Mouse (Mus musculus) left cerebral cortex, adult 11 months (tissue): ENCODE results near the gene Nlrp6.
"Not testable (repeated sequence)": the region's sequence is repeated elsewhere in the genome, so short reads cannot be mapped to it uniquely, and the experiment has no call there.

ENCODE experiments used
- DNase-seq: peaks from one replicate; pipeline ENCODE4 v3.0.0; 2022; ENCODE audit warnings: low spot score

Nlrp6 gene

GRCm38 (mm10) chr7:140949824-140950530 lies 29.3 kb downstream of the Nlrp6 start, which contains the start of gene Ifitm5:
Gene Ifitm5, minus strand, starts transcription at chr7:140950291.
- no peak for DNase-seq

- no peak for DNase-seq
These were observed 30.3 kb downstream of the Nlrp6 start for GRCm38 (mm10) chr7:140951051-140951450.

- no peak for DNase-seq
These were observed 31.1 kb downstream of the Nlrp6 start for GRCm38 (mm10) chr7:140951765-140952164.

DNA sequence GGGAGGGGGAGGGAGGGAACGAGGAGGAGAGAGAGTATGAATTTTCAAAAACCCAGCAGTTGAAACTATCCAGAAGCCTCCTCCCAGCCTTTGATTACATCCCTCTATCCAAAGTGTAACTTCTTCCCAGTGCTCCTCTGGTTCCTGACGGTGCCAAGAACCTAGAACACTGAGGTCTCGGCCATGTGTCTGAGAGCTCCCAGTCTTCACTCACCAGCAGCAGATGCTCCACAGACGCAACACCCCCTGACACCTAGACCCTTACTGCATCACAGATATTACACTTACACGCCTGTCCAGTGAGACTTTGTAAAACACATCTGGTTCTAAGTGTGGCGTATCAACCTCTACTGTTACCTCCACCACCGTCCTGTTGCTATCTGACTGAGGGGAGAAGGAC lies 31.7 kb downstream of the Nlrp6 start:
- DNase-seq, result no peak

DNA sequence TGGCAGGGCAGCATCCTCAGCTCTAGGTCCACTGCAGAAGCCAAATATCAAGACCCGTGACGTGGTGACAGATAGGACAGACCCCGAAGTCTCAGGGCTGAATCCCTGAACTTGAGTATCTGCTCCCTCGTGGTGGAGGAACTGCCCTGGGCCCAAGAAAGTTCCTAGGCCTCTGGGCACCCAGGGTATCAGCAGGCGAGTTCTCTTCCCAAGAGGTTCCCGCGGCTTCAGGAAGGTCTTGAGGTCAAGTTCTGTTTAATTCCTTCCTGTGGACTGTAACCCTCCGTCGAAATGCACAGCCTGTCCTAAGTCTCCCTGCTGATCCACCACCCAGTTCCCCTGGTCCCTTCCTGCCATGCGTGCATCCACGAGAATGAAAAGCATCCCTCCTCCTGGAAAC lies 32.4 kb downstream of the Nlrp6 start:
- DNase-seq, result no peak

DNA sequence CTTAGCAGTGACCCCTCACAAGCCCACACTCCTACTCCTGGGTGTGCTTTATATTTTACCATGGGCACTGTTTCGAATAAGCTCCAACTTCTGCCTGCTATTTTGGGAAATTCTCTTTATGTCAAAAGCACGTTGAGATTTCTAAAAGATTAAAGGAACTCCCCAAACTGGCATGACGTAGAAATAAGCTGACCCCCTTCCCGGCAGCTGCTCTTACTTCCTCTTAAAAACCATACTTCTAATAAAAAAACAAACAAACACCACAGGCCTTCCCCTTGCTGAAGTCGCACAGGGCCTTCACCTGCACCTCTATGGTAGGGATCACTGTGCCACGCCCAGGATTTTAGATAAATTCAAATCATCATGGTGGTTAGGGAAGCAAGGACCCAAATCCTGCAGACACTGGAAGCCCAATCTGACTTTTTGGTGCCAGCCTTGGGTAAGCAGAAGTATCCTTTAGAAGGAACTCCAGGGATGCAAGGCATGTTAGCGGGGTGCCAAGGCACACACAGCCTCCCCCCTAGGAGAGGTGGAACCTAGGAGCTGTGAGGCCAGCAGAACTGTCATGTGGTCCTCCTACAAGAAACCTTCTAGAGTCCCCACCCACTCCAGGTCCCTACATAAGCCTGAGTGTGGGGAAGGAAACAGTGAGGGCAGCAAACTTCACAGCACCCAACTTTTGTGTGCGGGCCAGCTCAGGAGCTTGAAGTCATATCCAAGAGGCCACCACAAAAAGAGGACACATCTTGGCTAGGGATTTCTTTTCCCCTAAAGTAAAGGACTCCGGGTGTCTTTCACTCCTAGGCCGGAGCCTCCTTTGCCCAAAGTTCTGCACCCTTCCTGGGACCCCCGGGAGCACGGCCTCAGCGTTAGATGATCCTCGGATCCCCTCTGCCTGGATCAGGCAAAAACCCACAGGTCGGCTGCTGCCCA lies 33.4 kb downstream of the Nlrp6 start:
- no peak for DNase-seq

GRCm38 (mm10) chr7:140954733-140955071 lies 34.0 kb downstream of the Nlrp6 start:
- DNase-seq, result no peak

DNA sequence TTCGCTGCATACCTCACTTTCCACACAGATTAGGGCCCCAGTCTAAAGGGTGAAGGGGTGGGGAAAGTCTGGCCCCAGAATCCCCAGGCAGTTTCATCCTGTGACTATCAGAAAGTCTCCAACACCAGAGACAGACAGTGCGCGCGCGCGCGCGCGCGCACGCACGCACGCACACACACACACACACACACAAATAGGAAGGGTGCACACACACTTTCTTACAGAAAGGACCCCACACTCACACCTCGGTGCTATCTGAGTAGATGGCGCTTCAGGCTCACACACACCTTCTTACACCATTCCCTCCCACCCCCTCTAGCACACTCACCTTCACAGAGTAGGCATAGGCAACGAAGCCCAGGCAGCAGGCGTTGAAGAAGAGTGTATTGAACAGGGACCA lies 34.6 kb downstream of the Nlrp6 start:
- no peak for DNase-seq

- no peak for DNase-seq
These were observed 35.3 kb downstream of the Nlrp6 start, which contains the start of the genes Gm45717 and Ifitm2 for GRCm38 (mm10) chr7:140955758-140956555. Gene Gm45717, minus strand, starts transcription at chr7:140955937. Gene Ifitm2, minus strand, starts transcription at chr7:140955987.

DNA sequence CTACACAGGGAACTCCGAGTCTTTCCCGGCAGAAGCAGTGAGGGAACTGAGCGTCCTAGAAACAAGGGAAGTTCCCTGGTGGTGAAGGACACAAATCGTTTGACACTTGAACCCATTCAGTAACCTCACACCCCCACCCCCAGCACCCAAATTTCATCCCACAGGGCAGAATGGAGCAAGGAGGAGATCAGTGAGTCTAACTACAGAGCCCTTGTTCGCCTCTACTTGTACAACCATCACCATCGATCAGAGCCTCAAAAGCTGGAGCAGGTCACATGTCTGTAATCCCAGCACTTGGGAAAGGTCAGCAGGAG lies 35.8 kb downstream of the Nlrp6 start:
- no peak for DNase-seq

DNA sequence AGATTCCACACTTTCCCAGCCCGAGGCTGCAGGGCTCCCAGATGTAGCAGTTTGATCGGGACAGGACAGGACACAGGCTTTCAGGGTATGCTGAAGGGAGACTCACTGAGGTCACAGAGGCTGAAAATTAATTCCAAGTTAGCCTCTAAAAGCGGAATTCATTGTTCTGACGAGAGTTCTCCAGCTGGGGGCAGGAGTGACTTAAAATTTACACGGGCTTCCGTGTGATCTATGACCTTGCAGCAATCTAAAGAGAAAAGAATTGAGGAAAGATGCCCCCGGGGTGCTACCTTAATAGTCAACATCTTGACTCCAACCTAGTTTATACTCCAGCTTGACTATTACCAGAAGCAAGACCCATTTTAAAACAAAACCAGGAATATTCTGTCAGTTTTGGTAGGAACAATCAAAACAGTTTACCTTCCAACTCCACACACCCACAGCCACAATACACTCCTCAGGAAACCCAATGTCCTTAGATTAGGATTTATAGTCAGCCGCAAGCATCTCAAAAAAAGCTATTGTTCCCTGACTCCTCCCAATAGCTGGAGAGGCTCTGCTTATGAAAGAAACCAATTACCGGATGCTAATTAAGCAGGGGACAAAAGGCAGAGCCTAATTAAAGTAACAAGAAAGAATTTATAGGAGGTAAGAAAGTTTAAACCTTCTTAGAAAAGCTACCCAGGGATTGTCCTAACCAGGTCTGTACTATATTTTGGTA lies 38.6 kb downstream of the Nlrp6 start:
- DNase-seq, result no peak

DNA sequence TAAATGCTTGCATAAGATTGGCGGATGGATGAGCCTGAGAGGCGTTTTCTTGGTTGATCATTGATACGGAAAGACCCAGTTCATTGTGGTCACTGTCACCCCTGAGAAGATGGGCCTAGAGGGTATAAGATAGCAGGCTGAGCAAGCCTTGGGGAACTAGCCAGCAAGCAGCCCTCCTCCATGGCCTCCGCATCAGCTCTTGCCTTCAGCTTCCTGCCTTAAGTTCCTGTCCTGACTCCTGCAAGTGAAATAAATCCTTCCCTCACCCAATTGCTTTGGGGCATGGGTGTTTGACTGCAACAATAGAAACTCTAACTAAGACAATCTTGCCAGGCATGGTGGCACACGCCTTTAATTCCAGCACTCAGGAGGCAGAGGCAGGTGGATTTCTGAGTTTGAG lies 39.3 kb downstream of the Nlrp6 start:
- DNase-seq, result no peak

DNA sequence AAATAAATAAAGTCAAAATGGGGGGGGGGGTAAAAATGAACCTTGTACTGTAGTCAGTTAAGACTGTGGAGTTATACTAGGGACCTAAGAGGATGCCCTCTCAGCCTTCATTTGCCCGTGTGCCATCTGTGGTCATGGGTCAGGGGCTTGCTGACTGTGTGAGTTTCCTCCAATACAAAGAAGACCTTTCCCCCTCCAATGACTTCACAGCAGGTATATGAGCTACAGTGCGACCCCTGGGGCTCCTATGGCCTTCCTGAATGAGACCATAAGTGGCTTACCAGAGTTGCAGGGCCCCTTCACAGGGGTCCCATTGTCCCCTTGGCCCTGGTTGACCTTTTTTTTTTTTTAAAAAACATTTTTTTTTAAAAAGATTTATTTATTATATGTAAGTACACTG lies 40.7 kb downstream of the Nlrp6 start:
- no peak for DNase-seq

DNA sequence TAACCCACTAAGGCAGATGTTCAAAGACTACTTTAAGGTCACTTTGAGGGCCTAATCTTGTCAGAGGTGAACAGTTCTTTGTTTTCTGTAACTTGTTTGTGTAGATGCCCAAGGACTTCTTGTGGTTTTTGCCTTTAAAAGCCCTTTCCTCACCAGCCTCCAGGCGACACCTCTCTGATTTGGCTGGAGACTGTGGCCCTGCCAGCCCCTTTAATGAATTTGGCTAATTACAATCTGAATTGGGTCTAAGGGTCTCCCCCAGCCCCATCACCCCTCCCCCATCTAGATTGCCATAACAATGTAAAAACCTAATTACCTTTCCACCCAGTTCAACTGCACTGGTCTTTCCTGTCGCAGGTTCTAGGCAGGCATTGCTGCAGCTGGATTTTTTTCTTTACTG lies 42.0 kb downstream of the Nlrp6 start:
- no peak for DNase-seq

GRCm38 (mm10) chr7:140966921-140967320 lies 46.2 kb downstream of the Nlrp6 start, which contains the start of gene Ifitm1:
Gene Ifitm1, plus strand, starts transcription at chr7:140967221.
- DNase-seq, result no peak

DNA sequence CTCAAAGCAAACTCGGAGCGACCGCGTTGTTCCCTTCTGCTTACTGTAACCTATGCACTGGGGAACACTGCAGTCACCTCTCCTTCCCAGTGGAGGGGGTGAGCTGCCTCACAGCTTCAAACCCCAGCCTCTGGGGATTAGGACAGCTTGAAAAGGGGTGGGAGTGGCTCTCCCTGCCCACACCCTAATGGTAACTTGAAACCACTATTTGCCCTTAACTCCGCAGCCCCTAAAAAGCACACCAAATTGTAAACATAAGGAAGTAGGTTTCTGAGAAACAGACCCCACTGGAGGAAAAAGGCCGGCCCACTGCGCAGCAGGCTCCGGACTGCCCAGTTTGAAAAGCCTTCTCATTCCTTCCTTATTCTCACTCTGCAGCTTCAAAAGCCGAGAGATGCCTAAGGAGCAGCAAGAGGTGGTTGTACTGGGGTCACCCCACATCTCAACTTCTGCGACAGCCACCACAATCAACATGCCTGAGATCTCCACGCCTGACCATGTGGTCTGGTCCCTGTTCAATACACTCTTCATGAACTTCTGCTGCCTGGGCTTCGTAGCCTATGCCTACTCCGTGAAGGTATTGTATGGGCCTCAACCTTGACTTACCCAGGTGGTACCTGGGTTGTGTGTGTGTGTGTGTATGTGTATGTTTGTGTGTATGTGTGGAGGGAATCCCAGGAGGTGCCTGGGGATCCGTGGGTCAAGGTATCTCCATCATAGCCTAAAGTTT lies 47.3 kb downstream of the Nlrp6 start:
- no peak for DNase-seq

- not testable (repeated sequence) for DNase-seq
These were observed 48.0 kb downstream of the Nlrp6 start for GRCm38 (mm10) chr7:140968710-140969109.

GRCm38 (mm10) chr7:140970931-140971330 lies 50.2 kb downstream of the Nlrp6 start:
- DNase-seq, result no peak

GRCm38 (mm10) chr7:140971479-140972171 lies 50.9 kb downstream of the Nlrp6 start:
- no peak for DNase-seq

GRCm38 (mm10) chr7:140973396-140974165 lies 52.9 kb downstream of the Nlrp6 start:
- DNase-seq, result no peak
